Mouse (Mus musculus) spleen, adult 18-20 months (tissue): ENCODE results near the gene Cmtr1.
A peak's percentile ranks its signal among the peaks of the same experiment; 100 is the strongest.
"Not testable (repeated sequence)": the region's sequence is repeated elsewhere in the genome, so short reads cannot be mapped to it uniquely, and the experiment has no call there.

ENCODE experiments used
- DNase-seq, 2 experiments: peaks; one replicate each; pipeline ENCODE4 v3.0.0; 2022; ENCODE audit warnings: mixed read lengths in 2 of 2

The Cmtr1 gene

GRCm38 (mm10) chr17:29706981-29707545, 46.7 kb downstream of the Cmtr1 start:
- DNase-seq = no peak

- no peak for DNase-seq
Observed at GRCm38 (mm10) chr17:29708783-29709182, 48.4 kb downstream of the Cmtr1 start.

GRCm38 (mm10) chr17:29710562-29711044, 50.2 kb downstream of the Cmtr1 start:
- DNase-seq = no peak

- no peak for DNase-seq
Observed at GRCm38 (mm10) chr17:29711076-29711744, 50.8 kb downstream of the Cmtr1 start.

GRCm38 (mm10) chr17:29711745-29712431, 51.5 kb downstream of the Cmtr1 start:
- DNase-seq = no peak

GRCm38 (mm10) chr17:29712565-29712964, 52.2 kb downstream of the Cmtr1 start:
- DNase-seq = no peak

- DNase-seq = not testable (repeated sequence)
Observed at GRCm38 (mm10) chr17:29713734-29714133, 53.3 kb downstream of the Cmtr1 start.

- DNase-seq = peak; percentile 93 to 95
Observed at GRCm38 (mm10) chr17:29716732-29717445, 56.5 kb downstream of the Cmtr1 start, which contains the start of gene Ccdc167. Gene Ccdc167 (minus strand): TSS chr17:29717044.

GRCm38 (mm10) chr17:29718660-29719059, 58.3 kb downstream of the Cmtr1 start:
- no peak for DNase-seq

GRCm38 (mm10) chr17:29719628-29720575, 59.5 kb downstream of the Cmtr1 start:
- DNase-seq = no peak

- no peak for DNase-seq
Observed at GRCm38 (mm10) chr17:29720755-29721365, 60.5 kb downstream of the Cmtr1 start.

- no peak for DNase-seq
Observed at GRCm38 (mm10) chr17:29724610-29725009, 64.2 kb downstream of the Cmtr1 start.

- no peak for DNase-seq
Observed at GRCm38 (mm10) chr17:29725027-29725620, 64.7 kb downstream of the Cmtr1 start.

- no peak for DNase-seq
Observed at GRCm38 (mm10) chr17:29728082-29728481, 67.7 kb downstream of the Cmtr1 start.

GRCm38 (mm10) chr17:29730510-29731265, 70.3 kb downstream of the Cmtr1 start:
- DNase-seq = no peak

GRCm38 (mm10) chr17:29731266-29731952, 71.0 kb downstream of the Cmtr1 start:
- DNase-seq = no peak

GRCm38 (mm10) chr17:29731953-29732325, 71.5 kb downstream of the Cmtr1 start:
- no peak for DNase-seq

- no peak for DNase-seq
Observed at GRCm38 (mm10) chr17:29732522-29732921, 72.1 kb downstream of the Cmtr1 start.

GRCm38 (mm10) chr17:29736448-29737014, 76.1 kb downstream of the Cmtr1 start:
- DNase-seq = no peak
